Mouse (Mus musculus): ENCODE measurements around the gene Nrip1. TPM values are rescaled to one million over a fixed set of nuclear protein-coding genes. Genes with fewer than 3 reads are reported as not detected.

The Nrip1 gene
- polyA plus RNA-seq, 1 experiment from 2014 or later, result 24.3 TPM

DNA sequence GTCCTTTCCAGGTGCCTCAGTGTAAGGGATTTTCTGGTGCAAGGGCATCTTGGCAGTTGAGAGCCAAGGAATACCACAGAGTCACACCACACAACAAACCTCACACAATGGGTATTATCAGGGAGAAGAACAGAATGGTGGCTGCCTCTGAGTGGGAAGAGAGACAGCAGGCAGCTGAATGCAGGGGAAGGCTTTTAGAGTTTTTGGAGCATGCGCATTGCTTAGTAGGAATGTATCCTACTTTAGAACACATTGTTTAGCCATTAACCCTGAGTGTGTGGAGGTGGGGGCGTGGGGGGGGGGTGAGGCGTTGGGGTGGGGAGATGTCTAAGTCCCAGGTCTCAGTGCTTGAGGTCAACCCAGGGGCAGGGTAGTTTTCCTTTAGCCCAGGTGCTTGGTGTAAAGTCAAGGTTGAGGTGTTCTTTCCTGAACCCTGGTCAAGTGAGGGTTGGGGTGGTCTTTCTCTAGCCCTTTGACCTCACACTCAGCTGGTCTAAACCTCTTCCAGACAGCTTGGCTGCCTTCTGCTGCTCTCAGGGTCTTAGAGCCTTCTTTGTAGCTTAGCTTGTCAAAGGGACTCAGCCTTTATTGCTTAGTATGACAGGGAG is 28.8 kb downstream of the Nrip1 start:
- H3K36me3 ChIP-seq (ENCODE audit: control insufficient read depth, insufficient read depth, low read length), result peaks cover 5% of the 10 kb centered on the region; the same call in 1 of the 2 replicates
- no peak overlapping the region for H3K27ac ChIP-seq (ENCODE audit: low read depth, low read length)
- 89% methylated on average over 3 of the region's 3 CpGs for WGBS
- H3K4me1 ChIP-seq (ENCODE audit: control insufficient read depth, insufficient read depth, low read length), result no peaks in the 10 kb centered on the region
- no peak overlapping the region for H3K9ac ChIP-seq (ENCODE audit: low read length)
- peaks cover 8% of the 10 kb centered on the region; the same call in 1 of the 2 replicates for H3K9me3 ChIP-seq (ENCODE audit: control insufficient read depth, low read length)
- ATAC-seq (ENCODE audit: low FRiP score), result no peak
- no peaks in the 10 kb centered on the region for H3K27me3 ChIP-seq (ENCODE audit: control insufficient read depth, insufficient read depth, low read length)
- DNase-seq (ENCODE audit: low spot score, missing footprints), result no peak
- H3K4me2 ChIP-seq, result no peak overlapping the region
- no peak overlapping the region for H3K4me3 ChIP-seq (ENCODE audit: low read depth, low read length)

DNA sequence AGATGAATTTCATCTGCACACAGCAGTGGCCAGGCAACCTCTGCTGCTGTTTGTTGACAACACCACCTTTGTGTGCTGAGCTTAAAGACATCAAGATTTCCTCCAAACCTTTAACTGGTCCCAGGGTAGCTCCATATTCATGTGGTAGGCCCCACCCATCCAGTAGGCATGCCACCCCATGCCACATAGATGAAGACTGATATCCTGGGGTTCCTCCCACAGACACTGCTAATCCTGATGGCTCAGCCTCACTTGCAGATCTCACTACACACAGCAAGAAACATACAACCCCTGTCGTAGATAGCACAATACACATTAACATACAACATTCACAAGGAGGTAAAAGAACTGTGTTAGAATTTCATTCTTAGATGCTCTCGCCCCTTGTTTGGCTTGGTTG is 29.6 kb downstream of the Nrip1 start:
- Histone ChIP-seq H3K4me2 (no peak overlapping the region), H3K36me3 (ENCODE audit: control insufficient read depth, insufficient read depth, low read length) (peaks cover 5% of the 10 kb centered on the region; the same call in 1 of the 2 replicates), H3K4me1 (ENCODE audit: control insufficient read depth, insufficient read depth, low read length) (no peaks in the 10 kb centered on the region), H3K27ac (ENCODE audit: low read depth, low read length) (no peak overlapping the region), H3K9ac (ENCODE audit: low read length) (no peak overlapping the region), H3K4me3 (ENCODE audit: low read depth, low read length) (no peak overlapping the region), H3K27me3 (ENCODE audit: control insufficient read depth, insufficient read depth, low read length) (no peaks in the 10 kb centered on the region), H3K9me3 (ENCODE audit: control insufficient read depth, low read length) (peaks cover 8% of the 10 kb centered on the region; the same call in 1 of the 2 replicates)
- ATAC-seq (ENCODE audit: low FRiP score), result no peak
- WGBS, result 93% methylated on average over 2 of the region's 2 CpGs
- no peak for DNase-seq (ENCODE audit: low spot score, missing footprints)

DNA sequence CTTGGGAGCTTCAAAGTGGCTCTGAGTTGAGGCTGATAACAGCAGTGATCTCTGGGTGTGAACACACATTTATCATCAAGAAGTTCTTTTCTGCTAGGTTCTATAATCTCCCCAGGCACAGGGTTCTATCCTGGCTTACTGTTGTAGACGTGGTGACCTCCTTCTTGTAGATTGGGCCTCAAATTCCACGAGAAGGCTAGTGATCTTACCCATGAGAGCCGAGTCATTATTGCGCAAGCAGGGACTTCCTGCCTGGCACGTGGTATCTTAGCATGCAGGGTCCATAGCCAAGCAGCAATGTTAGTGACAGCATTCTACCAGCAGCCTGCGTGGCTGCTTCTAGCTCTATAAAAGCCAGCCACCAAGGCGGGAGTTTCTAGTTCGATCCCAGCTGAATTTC is 32.0 kb downstream of the Nrip1 start:
- Histone ChIP-seq H3K4me2 (no peak overlapping the region), H3K9me3 (ENCODE audit: control insufficient read depth, low read length) (peaks cover 8% of the 10 kb centered on the region; the same call in 1 of the 2 replicates), H3K36me3 (ENCODE audit: control insufficient read depth, insufficient read depth, low read length) (peaks cover 5% of the 10 kb centered on the region; the same call in 1 of the 2 replicates), H3K9ac (ENCODE audit: low read length) (no peak overlapping the region), H3K27me3 (ENCODE audit: control insufficient read depth, insufficient read depth, low read length) (no peaks in the 10 kb centered on the region), H3K27ac (ENCODE audit: low read depth, low read length) (no peak overlapping the region), H3K4me3 (ENCODE audit: low read depth, low read length) (no peak overlapping the region), H3K4me1 (ENCODE audit: control insufficient read depth, insufficient read depth, low read length) (no peaks in the 10 kb centered on the region)
- ATAC-seq (ENCODE audit: low FRiP score), result no peak
- no peak for DNase-seq (ENCODE audit: low spot score, missing footprints)
- WGBS, result 91% methylated on average over 8 of the region's 8 CpGs

DNA sequence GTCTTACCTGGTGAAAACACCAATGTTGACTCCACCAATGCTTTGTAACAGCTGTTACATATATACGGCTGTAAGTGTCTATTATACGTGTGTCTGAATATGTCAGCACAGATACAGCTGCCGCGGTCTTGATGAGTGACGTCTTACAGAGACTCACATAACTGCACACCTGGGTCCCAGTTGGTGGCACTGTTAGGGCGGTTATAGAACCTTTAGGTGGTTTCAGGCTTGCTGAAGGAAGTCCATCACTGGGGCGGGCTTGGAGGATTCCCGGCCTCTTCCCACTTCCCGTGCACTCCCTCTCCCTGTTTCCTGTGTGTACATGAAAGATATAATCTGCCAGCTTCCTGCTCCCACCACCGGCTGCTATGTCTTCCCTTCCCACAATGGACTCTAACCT is 34.4 kb downstream of the Nrip1 start:
- Histone ChIP-seq H3K4me1 (ENCODE audit: control insufficient read depth, insufficient read depth, low read length) (no peaks in the 10 kb centered on the region), H3K27ac (ENCODE audit: low read depth, low read length) (no peak overlapping the region), H3K9me3 (ENCODE audit: control insufficient read depth, low read length) (peaks cover 6% of the 10 kb centered on the region; the same call in 1 of the 2 replicates), H3K4me3 (ENCODE audit: low read depth, low read length) (no peak overlapping the region), H3K36me3 (ENCODE audit: control insufficient read depth, insufficient read depth, low read length) (peaks cover 5% of the 10 kb centered on the region; the same call in 1 of the 2 replicates), H3K9ac (ENCODE audit: low read length) (no peak overlapping the region), H3K4me2 (no peak overlapping the region), H3K27me3 (ENCODE audit: control insufficient read depth, insufficient read depth, low read length) (no peaks in the 10 kb centered on the region)
- no peak for ATAC-seq (ENCODE audit: low FRiP score)
- 93% methylated on average over 10 of the region's 10 CpGs for WGBS
- DNase-seq (ENCODE audit: low spot score, missing footprints), result no peak

DNA sequence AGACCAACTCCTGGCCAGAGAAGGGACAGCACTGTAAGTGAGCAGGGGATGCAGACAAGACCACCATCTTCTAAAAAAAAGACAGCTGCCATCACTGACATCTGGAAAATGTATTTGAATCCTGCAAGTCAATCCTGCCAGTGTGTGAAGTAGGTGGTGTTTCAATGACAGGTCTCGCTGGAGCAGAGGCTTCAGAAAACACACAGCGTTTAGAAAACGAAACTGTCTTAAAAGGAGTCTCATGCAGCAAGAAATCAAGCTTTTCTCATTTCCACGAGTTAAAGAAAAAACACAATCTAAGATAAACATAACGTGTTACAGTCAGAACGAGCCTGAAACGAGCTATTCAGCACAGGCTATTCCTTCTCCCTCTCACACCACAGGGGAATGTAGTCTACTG is 36.3 kb downstream of the Nrip1 start:
- WGBS, result 90% methylated on average over 7 of the region's 7 CpGs
- no peaks in the 10 kb centered on the region for H3K9me3 ChIP-seq (ENCODE audit: control insufficient read depth, low read length)

DNA sequence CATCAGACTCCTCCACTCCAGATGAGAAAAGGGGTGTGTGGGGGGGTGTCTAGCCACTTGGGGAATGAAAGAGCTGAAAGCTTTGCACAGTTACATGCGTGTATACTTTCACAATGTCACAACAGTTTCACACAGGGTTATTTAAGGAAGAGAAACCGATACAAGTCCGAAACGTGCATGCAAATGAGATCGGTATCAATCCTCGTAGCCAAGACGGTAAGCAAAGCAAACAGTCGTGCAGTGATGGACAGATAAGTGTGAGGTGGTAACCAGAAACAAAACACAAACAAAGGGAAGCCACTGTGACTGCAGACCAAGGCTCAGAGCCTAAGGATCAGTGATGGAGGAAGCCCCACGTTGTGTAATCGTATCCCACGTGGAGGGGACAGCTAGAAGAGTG is 36.7 kb downstream of the Nrip1 start:
- no peak for ATAC-seq (ENCODE audit: low FRiP score)

More for the DNA sequence above, 36.3 kb downstream of the Nrip1 start:
- Histone ChIP-seq H3K4me1 (ENCODE audit: control insufficient read depth, insufficient read depth, low read length) (peaks cover 2% of the 10 kb centered on the region; the same call in 1 of the 2 replicates), H3K4me2 (no peak overlapping the region), H3K27ac (ENCODE audit: low read depth, low read length) (no peak overlapping the region), H3K9ac (ENCODE audit: low read length) (no peak overlapping the region), H3K27me3 (ENCODE audit: control insufficient read depth, insufficient read depth, low read length) (no peaks in the 10 kb centered on the region), H3K36me3 (ENCODE audit: control insufficient read depth, insufficient read depth, low read length) (no peaks in the 10 kb centered on the region), H3K4me3 (ENCODE audit: low read depth, low read length) (no peak overlapping the region)
- DNase-seq (ENCODE audit: low spot score, missing footprints), result no peak
- ATAC-seq (ENCODE audit: low FRiP score), result no peak

DNA sequence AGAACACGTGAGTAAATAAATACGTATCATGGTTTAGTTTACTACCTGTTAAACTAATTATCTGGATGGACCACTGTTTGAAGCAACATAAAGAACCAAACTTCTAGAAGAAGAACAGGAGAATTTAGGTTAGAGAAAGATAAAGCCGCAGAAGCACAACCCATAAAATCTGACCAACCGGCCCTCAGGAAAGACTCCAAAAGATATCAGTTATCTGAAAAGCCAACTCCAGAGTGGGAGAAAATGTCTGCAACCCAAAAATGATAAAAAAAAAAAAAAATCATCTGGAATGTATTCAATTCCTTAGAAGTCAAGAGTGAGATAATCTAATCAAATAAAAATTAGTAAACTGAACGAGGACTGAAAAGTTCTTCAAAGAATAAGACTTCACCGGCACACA is 37.7 kb downstream of the Nrip1 start:
- no peaks in the 10 kb centered on the region for H3K9me3 ChIP-seq (ENCODE audit: control insufficient read depth, low read length)
- H3K4me1 ChIP-seq (ENCODE audit: control insufficient read depth, insufficient read depth, low read length), result peaks cover 6% of the 10 kb centered on the region
- no peak overlapping the region for H3K9ac ChIP-seq (ENCODE audit: low read length)
- H3K36me3 ChIP-seq (ENCODE audit: control insufficient read depth, insufficient read depth, low read length), result no peaks in the 10 kb centered on the region
- no peak overlapping the region for H3K4me2 ChIP-seq
- ATAC-seq (ENCODE audit: low FRiP score), result no peak
- no peak overlapping the region for H3K27ac ChIP-seq (ENCODE audit: low read depth, low read length)
- H3K4me3 ChIP-seq (ENCODE audit: low read depth, low read length), result no peak overlapping the region
- no peaks in the 10 kb centered on the region for H3K27me3 ChIP-seq (ENCODE audit: control insufficient read depth, insufficient read depth, low read length)
- DNase-seq (ENCODE audit: low spot score, missing footprints), result no peak
- whole genome bisulfite sequencing, result 94% methylated on average over 6 of the region's 6 CpGs

More for the DNA sequence above, 36.7 kb downstream of the Nrip1 start:
- no peaks in the 10 kb centered on the region for H3K27me3 ChIP-seq (ENCODE audit: control insufficient read depth, insufficient read depth, low read length)
- no peak for DNase-seq (ENCODE audit: low spot score, missing footprints)
- 94% methylated on average over 11 of the region's 11 CpGs for WGBS
- H3K4me1 ChIP-seq (ENCODE audit: control insufficient read depth, insufficient read depth, low read length), result peaks cover 6% of the 10 kb centered on the region
- H3K9ac ChIP-seq (ENCODE audit: low read length), result no peak overlapping the region
- H3K27ac ChIP-seq (ENCODE audit: low read depth, low read length), result no peak overlapping the region
- no peaks in the 10 kb centered on the region for H3K36me3 ChIP-seq (ENCODE audit: control insufficient read depth, insufficient read depth, low read length)
- no peak overlapping the region for H3K4me2 ChIP-seq
- H3K4me3 ChIP-seq (ENCODE audit: low read depth, low read length), result no peak overlapping the region
- no peaks in the 10 kb centered on the region for H3K9me3 ChIP-seq (ENCODE audit: control insufficient read depth, low read length)

DNA sequence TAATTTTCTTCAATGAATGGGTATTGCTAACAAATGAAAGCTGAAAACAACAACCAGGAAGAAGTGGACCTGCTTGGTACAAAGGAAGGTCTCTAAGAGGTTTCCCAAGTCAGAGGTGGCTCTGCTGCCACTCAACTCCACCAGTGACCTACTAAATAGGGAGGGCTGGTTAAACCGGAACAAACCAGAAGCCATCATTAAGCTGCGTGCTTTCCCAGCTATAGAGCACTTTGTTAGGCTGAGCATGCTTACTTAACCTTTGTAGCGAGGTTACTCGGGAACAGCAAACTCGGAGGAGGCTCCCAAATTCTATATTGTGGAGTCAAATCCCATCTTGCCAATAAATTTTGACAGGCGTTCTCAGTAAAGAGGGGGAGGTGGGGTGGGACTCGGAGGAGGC is 41.5 kb downstream of the Nrip1 start:
- no peak overlapping the region for H3K4me3 ChIP-seq (ENCODE audit: low read depth, low read length)
- H3K27me3 ChIP-seq (ENCODE audit: control insufficient read depth, insufficient read depth, low read length), result no peaks in the 10 kb centered on the region; the same call in 1 of the 2 replicates
- 0 out of 2 replicates have a peak, but pooled peaks have one; percentile 57 for ATAC-seq (ENCODE audit: low FRiP score)
- no peak for DNase-seq (ENCODE audit: low spot score, missing footprints)
- peaks cover 6% of the 10 kb centered on the region for H3K4me1 ChIP-seq (ENCODE audit: control insufficient read depth, insufficient read depth, low read length)
- H3K9ac ChIP-seq (ENCODE audit: low read length), result no peak overlapping the region
- H3K4me2 ChIP-seq, result no peak overlapping the region
- no peak overlapping the region for H3K27ac ChIP-seq (ENCODE audit: low read depth, low read length)
- H3K9me3 ChIP-seq (ENCODE audit: control insufficient read depth, low read length), result no peaks in the 10 kb centered on the region
- WGBS, result 34% methylated on average over 7 of the region's 7 CpGs
- no peaks in the 10 kb centered on the region for H3K36me3 ChIP-seq (ENCODE audit: control insufficient read depth, insufficient read depth, low read length)

DNA sequence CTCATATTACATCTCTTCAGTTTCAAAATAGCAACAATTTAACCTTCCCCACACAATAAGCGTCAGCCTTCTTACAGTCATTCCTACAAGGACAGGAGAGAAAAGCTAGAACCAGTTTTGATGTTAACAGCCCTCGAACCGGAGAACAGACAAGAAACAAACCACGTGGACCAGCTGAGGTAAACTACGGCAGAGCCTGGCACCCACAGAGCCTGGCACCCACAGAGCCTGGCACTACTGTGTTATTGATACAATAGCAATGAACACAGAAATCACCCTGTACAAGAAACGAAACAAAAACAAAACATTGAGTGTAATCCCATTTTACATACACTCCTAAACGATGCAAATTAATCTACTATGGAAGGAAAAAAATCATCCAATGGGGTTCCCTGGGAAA is 42.4 kb downstream of the Nrip1 start:
- DNase-seq (ENCODE audit: low spot score, missing footprints) (no peak), ATAC-seq (ENCODE audit: low FRiP score) (no peak)
- Histone ChIP-seq H3K27ac (ENCODE audit: low read depth, low read length) (no peak overlapping the region), H3K4me2 (no peak overlapping the region), H3K4me1 (ENCODE audit: control insufficient read depth, insufficient read depth, low read length) (peaks cover 6% of the 10 kb centered on the region), H3K27me3 (ENCODE audit: control insufficient read depth, insufficient read depth, low read length) (no peaks in the 10 kb centered on the region; the same call in 1 of the 2 replicates), H3K4me3 (ENCODE audit: low read depth, low read length) (no peak overlapping the region), H3K9ac (ENCODE audit: low read length) (no peak overlapping the region), H3K36me3 (ENCODE audit: control insufficient read depth, insufficient read depth, low read length) (no peaks in the 10 kb centered on the region), H3K9me3 (ENCODE audit: control insufficient read depth, low read length) (no peaks in the 10 kb centered on the region)
- WGBS, result 91% methylated on average over 7 of the region's 7 CpGs

Data from midbrain, embryonic 11.5 days (tissue).